Mouse (Mus musculus) C2C12 (cell line): ENCODE measurements around the gene Artn.

ENCODE experiments used
- CTCF ChIP-seq: IDR thresholded peaks from one replicate; pipeline ENCODE4 v1.5.1; 2011; ENCODE audit not compliant: control insufficient read depth, insufficient read depth, insufficient read length
- MYOG ChIP-seq: IDR thresholded peaks from one replicate; pipeline ENCODE4 v1.6.1; 2011; ENCODE audit not compliant: control insufficient read depth, insufficient read length; ENCODE audit errors: extremely low read depth

- no peak for TF ChIP-seq CTCF
- no peak for TF ChIP-seq MYOG
Observed at GRCm38 (mm10) chr4:117926545-117927482, 2.7 kb downstream of the Artn start.
